Mouse (Mus musculus) embryonic facial prominence, embryonic 11.5 days (tissue): ENCODE measurements around the gene Isca1. TPM values are rescaled to one million over a fixed set of nuclear protein-coding genes. Genes with fewer than 3 reads are reported as not detected.

Experiments
- ATAC-seq: fragments of 200-750 bp; cut with Nextera tagmentation; replicated peaks from 2 replicates; pipeline ENCODE4 v1.8.0; 2017; ENCODE audit warnings: low read depth; ENCODE audit not compliant: insufficient number of reproducible peaks, low FRiP score, low TSS enrichment
- DNase-seq: peaks from one replicate; pipeline ENCODE4 v3.0.0-alpha.2; 2015; ENCODE audit warnings: low spot score
- H3K27ac ChIP-seq: fragments of 300-500 bp; sonication (generic); replicated peaks from 2 replicates; pipeline ENCODE4 v1.5.1; 2014; ENCODE audit warnings: mild to moderate bottlenecking, low read depth, low read length, control low read depth
- H3K27me3 ChIP-seq: fragments of 300-500 bp; sonication (generic); 2 replicates; pipeline ENCODE4 v1.6.1; 2014; ENCODE audit warnings: mild to moderate bottlenecking, low read length, moderate library complexity, mixed read lengths; ENCODE audit not compliant: control insufficient read depth, insufficient read depth
- H3K36me3 ChIP-seq: fragments of 300-500 bp; sonication (generic); replicated peaks from 2 replicates; pipeline ENCODE4 v1.6.1; 2014; ENCODE audit warnings: low read depth, mild to moderate bottlenecking, low read length, moderate library complexity, mixed read lengths; ENCODE audit not compliant: control insufficient read depth, insufficient read depth
- H3K4me1 ChIP-seq: fragments of 300-500 bp; sonication (generic); 2 replicates; pipeline ENCODE4 v1.6.1; 2014; ENCODE audit warnings: low read length, mixed read lengths; ENCODE audit not compliant: control insufficient read depth, insufficient read depth
- H3K4me2 ChIP-seq: fragments of 300-500 bp; sonication (generic); 2 replicates; pipeline ENCODE4 v1.6.1; 2014; ENCODE audit warnings: low read depth, mild to moderate bottlenecking, control low read depth, low read length, moderate library complexity
- H3K4me3 ChIP-seq: fragments of 300-500 bp; sonication (generic); 2 replicates; pipeline ENCODE4 v1.5.1; 2014; ENCODE audit warnings: low read depth, low read length, control low read depth
- H3K9ac ChIP-seq: fragments of 300-500 bp; sonication (generic); replicated peaks from 2 replicates; pipeline ENCODE4 v1.6.1; 2014; ENCODE audit warnings: mild to moderate bottlenecking, control low read depth, low read length
- H3K9me3 ChIP-seq: fragments of 300-500 bp; sonication (generic); replicated peaks from 2 replicates; pipeline ENCODE4 v1.6.1; 2016; ENCODE audit warnings: mild to moderate bottlenecking, low read length, inconsistent platforms, mixed read lengths; ENCODE audit not compliant: control insufficient read depth
- WGBS: fragments of 180-500 bp; shearing (Covaris S2); extraction: QIAGEN DNeasy Blood & Tissue Kit; methylation state at CpG from one replicate; pipeline ENCODE4 v1.1.7; 2014; 5-methylcytosine and 5-hydroxymethylcytosine counted together
- polyA plus RNA-seq: library from polyadenylated mRNA; unstranded; fragments of >200 nt; fragmentation: Nextera tagmentation; extraction: Ambion mirVana; gene quantifications from 2 replicates; pipeline ENCODE4 v1.2.1, GENCODE M21; 2014

Isca1 gene
- polyA plus RNA-seq, 1 experiment from 2014 or later = 125 TPM

- Histone ChIP-seq H3K4me1 (no peaks in the 10 kb centered on the region), H3K27me3 (no peaks in the 10 kb centered on the region), H3K27ac (no peak within 1 kb of the TSS), H3K36me3 (no peaks in the 10 kb centered on the region), H3K9ac (no peak within 1 kb of the TSS), H3K4me2 (no peak within 1 kb of the TSS), H3K9me3 (no peaks in the 10 kb centered on the region), H3K4me3 (no peak within 1 kb of the TSS)
- no peak for ATAC-seq
- WGBS = 88% methylated on average over 15 of the region's 15 CpGs
- DNase-seq = no peak
Observed at GRCm38 (mm10) chr13:59710230-59710629, 59.4 kb downstream of the Isca1 start, which contains the start of gene Spata31d1a. Gene Spata31d1a, minus strand, starts transcription at chr13:59710330.

Other genes starting within 250 kb of the Isca1 start
- 17.8 and 18.4 TPM in 2 replicates for gene Agtpbp1, start 184.6 kb downstream of the Isca1 start, polyA plus RNA-seq
- gene Naa35, start 184.6 kb downstream of the Isca1 start, polyA plus RNA-seq = 104 and 105 TPM in 2 replicates
- gene Golm1, start 94.0 kb downstream of the Isca1 start, polyA plus RNA-seq = 88.0 and 97.5 TPM in 2 replicates
- gene 4921517D22Rik, start 75.7 kb downstream of the Isca1 start, polyA plus RNA-seq = not detected in 2 replicates
- gene Spata31d1a, start 59.5 kb downstream of the Isca1 start, polyA plus RNA-seq = 0.11 TPM in 1 of 2 replicates, not detected in the other
- gene Spata31d1b, start 57.5 kb downstream of the Isca1 start, polyA plus RNA-seq = not detected in 2 replicates
- gene Spata31d1d, start 38.1 kb downstream of the Isca1 start, polyA plus RNA-seq = not detected in 2 replicates
- not detected in 2 replicates for gene 1700014D04Rik, start 23.1 kb downstream of the Isca1 start, polyA plus RNA-seq
- gene Gm49354, start 12.4 kb upstream of the Isca1 start, polyA plus RNA-seq = not detected in 2 replicates
- gene Tut7, start 53.3 kb upstream of the Isca1 start, polyA plus RNA-seq = 48.7 and 50.0 TPM in 2 replicates